Mouse (Mus musculus) skeletal muscle tissue, adult 2 months (tissue): ENCODE data around the gene Arl4a.

ENCODE experiments used
- DNase-seq: peaks from one replicate; pipeline ENCODE4 v3.0.0-alpha.2; 2012; ENCODE audit warnings: low read depth, low spot score

Arl4a gene

DNA sequence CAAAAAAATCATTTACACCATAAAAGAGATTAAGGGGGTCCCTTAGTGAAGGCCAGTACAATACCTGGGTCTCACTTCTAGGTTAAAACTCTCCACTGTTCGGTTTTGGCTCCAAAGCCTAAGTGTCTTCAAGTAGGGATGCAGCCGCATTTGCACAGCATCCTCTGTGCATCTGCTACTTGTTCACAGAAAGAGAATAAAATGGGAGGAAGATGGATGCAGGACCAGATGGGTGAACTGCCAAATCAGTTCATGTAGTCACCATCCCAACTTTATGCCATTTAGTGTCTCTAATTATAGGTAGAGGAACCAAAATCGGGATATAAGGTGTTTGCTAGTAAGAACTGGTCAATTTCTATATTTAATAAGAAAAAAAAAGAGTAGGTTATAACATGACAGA lies 69.7 kb downstream of the Arl4a start:
- no peak for DNase-seq

DNA sequence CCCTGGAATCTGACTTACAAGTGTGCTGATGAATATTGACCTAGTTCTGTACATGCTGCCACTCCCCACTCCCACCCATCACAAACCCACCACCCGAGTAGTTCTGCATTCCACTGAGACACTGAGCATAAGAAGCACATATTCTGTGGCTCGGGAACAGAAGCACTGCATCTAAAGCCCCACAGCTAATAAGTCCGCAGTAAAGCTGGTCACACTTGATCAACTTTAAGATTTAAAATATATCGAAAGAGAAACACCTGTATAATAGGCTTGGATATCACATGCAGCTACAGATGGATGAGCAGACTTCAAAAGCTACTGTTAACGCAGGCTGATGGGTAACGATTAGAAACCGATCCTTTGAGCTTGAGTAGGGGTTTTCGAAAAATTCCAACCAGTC lies 78.7 kb downstream of the Arl4a start:
- no peak for DNase-seq

DNA sequence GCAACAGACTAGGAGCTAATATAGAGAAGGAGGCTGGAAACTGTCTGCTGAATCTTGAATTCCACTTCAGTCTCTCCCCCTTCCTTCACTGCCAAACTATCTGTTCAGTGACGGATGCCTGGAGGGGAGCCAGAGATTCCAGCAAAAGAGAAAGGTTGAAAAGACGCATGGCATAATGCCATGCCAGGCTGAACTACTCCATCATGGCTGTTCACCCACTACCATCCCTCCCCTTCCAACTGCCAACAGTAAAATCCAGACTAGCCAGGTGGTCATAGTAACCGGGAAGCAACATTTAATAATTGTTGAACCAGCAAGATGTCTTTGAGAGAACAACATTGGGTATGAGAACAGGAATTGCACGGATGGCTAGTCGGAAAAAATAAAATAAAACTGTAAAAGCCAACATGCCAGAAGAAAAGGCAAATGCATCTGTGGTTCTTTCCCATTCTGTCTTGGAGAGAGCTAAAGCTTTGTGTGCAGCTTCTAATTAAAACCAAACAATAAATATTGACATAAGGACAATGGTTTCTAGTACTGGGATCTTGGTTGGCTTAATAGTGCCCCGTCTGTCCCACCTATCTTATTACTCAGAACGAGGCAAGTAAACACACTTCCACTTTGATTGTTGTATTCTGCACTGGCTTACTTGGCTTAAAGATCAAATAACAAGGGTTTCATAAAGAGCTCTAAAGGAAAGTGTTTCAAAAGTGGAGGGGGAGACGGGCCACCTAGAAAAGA lies 79.7 kb downstream of the Arl4a start:
- DNase-seq = no peak

DNA sequence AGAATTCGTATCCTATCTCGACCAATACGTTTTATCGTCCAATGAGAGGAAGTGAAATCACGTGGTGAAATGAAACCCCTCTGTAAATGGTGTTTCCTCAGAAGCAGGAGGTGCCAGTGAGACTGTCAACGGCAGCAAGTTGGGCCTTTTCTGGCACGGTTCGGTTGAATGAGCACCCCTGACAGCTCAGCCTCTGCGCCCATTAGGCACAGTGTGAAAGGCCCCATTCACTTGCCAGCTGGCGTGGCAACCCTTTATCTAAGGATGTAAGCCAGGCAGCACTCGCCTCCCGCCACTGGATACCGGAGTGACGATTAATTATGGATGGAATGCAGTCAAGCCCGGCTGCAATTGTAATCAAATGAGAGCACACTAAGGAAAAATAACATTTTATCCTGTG lies 81.4 kb downstream of the Arl4a start:
- no peak for DNase-seq
